Mouse (Mus musculus): ENCODE measurements at regions not wholly inside any gene's neighbourhood (a gene's known extent, or its start where the extent isn't known, plus 50 kb on each side); places are given as distances from the start of the nearest gene placed in this dataset.

DNA sequence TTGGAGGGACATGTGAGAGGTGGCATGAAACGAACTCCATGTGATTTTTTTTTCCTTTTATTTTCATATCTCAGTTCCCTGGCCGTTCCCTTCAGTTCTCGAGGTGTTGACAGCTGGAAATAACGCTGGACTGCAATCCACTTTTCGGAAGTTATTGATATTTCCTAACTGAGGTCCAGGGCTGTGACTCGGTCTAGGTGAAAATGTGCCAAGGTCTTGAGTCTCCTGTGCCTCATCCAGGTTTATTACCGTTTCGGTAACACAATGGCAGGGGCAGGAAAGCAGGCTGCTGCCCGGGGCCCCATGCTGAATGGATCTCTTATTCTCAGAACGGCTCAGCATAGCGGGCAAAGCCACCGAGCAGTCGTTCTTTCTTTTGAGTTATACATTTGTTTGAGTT, 844.7 kb upstream of the Car8 start:
- TF ChIP-seq POLR2A (IDR thresholded peaks at IDR 0.05; ENCODE audit: insufficient read depth, low read depth, low read length) (no peak), CTCF (IDR thresholded peaks at IDR 0.05; ENCODE audit: insufficient read depth, low read depth, low read length) (no peak)
